Mouse (Mus musculus) lung, postnatal 4 days (tissue): ENCODE results near the gene Tmem203.
A peak's percentile ranks its signal among the peaks of the same experiment; 100 is the strongest.

Experiments
- DNase-seq, 2 experiments: peaks; one replicate each; pipeline ENCODE4 v3.0.0; 2021

Gene Tmem203

DNA sequence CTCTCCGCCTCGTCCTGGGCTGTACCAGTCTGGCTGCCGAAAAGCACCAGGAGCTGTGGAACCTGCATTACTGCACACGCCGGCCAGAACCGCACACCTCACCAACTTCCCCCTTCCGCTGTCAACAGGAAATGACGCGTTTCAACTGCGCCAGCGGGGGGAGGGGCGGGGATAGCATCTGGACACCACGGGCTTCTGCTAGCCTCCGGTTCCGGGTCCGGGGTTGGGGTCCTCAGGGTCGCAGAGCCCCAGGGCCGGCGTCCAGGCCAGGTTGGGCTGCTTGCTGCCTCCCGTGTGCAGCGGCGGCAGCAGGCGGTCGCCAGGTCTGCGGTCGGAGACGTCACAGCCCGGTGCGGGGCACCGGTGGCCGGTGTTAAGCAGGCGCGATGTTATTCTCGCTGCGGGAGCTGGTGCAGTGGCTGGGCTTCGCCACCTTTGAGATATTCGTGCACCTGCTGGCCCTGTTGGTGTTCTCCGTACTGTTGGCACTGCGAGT lies at the start of gene Tmem203:
Gene Tmem203, plus strand, starts transcription at position 156 of the 496 bp plus-strand sequence.
- peak; percentile 88 to 89 for DNase-seq

DNA sequence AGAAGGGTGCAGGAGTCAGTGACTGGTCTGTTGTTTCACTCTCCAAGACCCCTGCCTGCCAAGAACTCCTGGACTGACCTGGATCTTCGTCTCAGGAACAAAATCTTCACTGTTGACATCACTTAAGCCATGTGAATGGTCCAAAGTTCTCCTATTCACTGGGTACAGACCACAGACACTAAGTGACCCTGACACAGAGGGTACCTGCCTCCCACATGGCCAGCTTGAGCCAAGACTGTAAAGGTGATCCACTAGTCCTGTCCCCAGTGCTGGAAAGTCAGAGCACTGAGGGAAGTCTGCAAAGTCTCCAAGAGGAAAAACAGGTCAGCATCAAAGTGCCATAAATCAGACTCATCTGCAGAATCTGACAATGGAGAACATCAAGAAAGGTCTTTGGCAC lies 47.6 kb upstream of the Tmem203 start:
- no peak for DNase-seq

DNA sequence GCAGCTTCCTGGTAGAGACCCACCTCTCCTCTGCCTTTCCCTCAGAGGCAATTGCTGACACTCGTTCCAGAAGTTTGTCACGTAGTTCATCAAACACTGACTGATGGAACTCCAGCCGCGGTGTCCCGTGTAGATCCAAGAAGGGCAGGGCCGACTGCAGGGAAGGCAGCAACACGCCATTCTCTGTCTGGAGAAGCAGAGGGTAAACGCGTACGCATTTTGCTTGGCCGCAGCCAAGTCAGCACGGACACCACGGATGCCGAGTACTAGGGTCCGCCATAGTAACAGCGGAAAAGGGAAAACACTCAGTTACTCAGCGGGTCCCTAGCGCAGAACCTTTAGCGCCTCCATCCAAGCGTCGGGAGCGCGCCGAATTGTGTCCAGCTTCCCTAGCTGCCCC lies 44.6 kb upstream of the Tmem203 start:
- no peak for DNase-seq

DNA sequence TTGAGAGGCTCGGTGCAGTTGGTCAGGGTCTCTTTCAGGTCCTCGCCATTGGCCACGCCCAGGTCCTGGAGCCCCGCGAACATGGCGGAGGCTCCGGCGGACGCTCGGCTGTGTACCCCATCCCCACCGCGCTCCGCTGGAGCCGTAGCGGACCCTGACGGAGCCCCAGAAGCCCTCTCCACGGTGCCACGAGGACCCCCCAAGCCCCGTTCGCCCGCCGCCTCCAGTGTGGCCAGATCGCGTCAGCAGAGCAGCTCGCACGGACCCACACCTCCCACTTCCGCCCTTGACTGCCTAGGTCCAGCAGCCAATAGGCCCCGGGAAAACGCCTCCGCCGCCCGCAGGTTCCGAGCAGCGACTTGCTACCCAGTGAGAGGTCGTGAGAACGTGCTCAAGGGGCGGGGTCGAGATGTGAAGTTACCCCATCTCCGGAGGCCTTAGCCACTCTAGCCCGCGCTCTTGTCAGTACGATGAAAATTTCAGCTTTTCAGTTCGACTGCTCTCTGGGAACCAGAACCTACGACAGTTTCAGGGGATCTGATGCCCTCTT lies 44.0 kb upstream of the Tmem203 start, which contains the start of gene Nelfb:
Gene Nelfb, minus strand, starts transcription at position 369 of the 550 bp plus-strand sequence.
- peak; percentile 95 to 96 for DNase-seq

DNA sequence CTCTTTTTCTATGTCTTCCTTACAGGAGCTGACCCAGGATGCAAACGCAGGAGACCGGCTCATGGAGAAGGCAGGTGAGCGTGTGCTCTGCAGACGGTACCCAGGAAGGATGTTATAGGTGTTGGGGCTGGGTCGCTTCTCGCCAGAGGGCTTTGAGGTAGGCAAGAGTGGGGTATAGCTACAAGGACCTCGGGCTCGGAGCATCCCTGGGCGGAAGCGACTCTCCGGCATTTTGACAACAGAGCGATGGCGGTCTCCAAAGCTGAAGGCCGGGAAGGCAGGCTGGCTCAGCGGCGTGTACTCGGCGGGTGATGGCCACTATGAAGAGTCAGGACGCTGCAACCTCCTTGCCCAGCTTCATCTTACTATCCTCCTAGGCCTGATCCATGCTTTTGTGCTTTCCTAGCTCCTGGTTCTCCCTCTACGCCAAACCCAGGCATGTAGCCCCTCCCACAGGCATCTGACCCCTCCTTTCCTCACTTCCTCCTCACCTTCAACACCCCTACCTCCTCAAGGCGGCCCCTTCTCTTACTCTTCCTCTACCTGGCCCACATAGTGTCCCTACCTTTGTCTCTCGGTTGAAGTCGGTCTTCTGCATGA lies 41.9 kb upstream of the Tmem203 start:
- no peak for DNase-seq

DNA sequence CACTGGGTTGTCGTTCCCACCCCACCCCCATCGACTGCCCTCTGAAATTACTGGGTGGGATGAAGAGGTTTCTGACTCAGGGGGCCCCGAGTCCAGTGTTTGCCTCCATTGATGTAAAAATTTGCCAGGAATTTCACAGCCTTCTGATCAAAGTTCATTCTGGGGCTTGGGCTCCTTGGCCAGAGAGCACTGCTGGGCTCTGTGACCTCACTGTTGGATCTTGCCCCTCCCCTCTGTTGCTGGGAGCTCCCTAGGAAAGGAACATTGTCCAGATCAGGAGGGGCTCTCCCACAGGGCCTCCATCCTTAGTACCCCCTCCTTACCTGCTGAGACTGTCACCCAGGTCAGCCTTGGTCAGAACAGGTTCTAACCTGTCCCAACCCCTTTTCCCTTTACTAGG lies 40.8 kb upstream of the Tmem203 start, which contains the start of gene Stpg3:
Gene Stpg3, minus strand, starts transcription at position 194 of the 400 bp plus-strand sequence.
- DNase-seq, result no peak

DNA sequence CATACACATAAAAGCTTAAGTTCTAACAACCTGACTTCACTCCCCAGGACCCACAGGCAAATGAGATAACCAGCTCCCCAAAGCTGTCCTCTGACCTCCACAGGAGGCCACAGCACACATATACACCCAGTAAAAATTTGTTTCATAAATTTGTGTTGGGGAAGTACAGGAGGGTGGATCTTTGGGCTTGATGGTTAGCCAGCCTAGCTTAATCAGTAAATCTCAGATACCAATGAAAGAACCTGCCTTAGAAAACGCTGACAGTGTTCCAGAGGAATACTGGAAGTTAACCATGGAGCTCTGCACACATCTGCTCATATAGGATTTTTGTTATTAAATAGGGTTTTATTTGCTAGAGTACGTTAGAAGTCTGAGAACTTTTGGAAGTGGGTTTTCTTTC lies 37.6 kb upstream of the Tmem203 start:
- no peak for DNase-seq

DNA sequence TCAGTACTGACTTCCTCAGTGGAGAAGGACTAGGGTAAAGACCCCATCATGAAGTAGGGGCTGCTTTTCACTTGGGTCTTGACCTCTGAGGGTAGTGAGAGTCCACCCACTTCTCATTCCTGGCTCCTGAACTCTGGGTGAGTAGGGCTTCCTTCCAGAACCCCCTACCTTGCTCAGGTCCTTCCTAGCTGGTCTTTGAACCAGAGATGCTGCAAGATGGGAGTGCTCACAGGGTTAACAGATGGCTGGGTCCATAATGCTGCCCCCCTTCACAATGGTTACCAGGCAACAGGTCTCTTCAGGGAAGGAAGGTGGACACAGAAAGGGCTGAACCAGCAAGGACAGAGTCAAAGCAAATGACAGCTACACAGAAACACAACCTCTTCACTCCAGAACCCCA lies 36.8 kb upstream of the Tmem203 start, which contains the start of gene Fam166a:
Gene Fam166a, plus strand, starts transcription at position 301 of the 400 bp plus-strand sequence.
- no peak for DNase-seq

DNA sequence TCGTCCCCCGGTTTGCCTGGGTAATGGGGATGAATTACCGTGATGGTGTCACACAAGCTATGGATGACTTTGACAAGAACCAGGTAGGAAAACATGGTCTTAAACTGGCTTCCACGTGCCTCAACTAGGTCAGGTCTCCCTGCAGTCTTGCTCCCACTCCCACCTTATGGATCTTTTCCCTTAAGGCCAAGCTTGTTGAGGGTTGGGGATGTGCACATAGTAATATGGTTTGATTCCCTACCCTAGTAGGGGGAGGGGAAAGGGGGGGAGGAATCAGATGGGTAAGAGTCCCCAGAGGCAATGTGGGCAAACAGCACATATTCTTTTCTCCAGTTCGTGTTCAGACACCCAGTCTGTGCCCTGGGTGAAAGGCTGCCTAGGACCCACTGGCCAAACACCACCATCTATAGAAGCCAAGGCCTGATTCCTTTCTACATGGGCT lies 33.9 kb upstream of the Tmem203 start:
- peak in 1 of 2 experiments; percentile 3 for DNase-seq

DNA sequence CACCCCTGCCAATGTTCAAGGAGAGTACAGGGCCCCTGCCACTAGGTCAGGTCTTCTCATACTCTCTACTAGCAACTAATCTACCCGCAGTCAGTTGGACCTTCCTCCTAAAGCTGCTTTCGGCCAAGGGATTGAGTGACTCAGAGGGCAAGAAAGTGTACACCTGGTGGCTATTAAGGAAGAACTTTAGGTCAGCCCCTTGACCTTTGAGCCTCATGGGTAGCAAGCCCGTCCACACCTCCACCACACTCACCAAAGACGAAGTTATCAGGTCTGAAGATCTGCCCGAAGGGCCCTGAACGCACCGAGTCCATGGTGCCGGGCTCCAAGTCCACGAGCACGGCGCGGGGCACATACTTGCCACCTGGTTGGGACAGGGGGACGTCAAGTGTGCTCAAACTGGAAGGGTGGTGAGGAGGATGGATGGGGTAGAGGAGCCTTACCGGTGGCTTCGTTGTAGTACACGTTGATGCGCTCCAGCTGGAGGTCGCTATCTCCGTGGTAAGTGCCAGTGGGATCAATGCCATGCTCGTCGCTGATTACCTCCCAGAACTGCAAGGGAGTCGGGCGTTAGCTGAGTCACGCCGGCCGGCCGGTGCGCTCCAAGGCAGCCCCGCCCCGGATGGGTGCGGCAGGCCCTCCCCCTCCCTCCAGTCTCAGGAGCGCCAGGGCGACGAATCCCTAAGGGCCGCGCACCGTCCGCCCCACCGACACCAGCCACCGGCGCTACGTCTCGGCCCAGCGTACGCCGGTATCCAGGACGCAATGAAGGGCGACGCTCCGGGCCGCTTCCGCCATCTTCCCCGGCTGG lies 31.4 kb upstream of the Tmem203 start:
- peak; percentile 86 to 91 for DNase-seq

DNA sequence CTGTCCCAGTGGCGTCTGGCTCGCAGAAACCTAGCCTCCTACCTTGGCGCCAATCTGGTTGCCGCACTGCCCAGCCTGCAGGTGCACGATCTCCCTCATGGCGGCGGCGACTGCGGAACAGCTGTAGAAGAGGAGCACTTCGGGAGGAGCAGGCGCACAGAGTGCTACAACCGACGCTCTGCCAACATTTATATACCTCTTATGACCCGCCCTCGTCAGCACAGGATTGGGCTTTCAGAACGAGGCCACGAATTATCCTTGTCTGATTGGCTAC lies 30.8 kb upstream of the Tmem203 start, which contains the start of gene Tubb4b:
Gene Tubb4b, minus strand, starts transcription at position 211 of the 274 bp plus-strand sequence.
- DNase-seq, result no peak

DNA sequence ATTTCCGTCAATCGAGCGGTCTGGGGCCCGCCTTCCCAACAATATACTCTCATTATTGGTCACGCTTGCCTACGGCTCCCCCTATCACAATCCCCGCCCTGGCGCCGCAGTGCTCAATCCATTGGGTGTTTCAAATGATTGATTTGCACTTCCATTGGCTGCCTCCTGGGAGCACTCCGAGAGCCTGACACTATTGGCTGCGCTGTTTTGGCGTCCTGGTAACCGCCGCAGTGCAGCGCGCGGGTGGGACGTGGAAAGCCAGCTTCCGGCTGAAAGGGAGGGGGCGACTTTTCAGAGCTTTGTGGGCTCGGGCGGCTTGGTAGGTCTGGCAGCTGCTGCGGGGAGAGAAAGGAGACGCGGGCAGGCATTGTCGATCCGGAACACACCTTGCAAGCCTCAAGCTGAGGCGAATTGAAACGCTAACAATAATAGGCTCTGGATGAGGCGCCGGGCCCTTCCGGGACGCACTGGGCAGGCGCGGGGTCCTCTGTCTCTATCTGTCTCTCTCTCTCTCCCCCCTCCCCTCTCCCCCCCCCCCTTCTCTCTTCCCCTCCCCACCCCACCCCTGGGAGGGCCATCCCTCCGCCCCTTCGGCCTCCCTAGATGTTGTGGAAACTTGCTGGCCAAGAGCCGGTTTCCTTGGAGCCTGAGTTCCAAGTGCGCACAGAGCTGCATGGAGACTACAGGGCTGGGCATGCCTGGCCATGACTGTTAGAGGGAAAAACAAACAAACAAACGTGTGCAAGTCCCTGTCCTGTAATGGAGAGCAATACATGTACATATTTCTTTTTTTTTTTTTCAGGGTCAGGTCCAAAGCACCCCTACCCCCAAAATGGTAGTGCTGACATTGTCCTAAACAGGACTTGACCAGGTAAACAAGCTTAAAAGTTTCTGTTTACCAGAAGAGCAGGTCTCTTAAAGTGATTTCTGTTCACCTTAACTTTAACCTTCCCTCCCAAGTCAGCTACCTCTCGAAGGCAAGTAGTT lies 30.2 kb upstream of the Tmem203 start:
- DNase-seq, result peak; percentile 98 to 100

DNA sequence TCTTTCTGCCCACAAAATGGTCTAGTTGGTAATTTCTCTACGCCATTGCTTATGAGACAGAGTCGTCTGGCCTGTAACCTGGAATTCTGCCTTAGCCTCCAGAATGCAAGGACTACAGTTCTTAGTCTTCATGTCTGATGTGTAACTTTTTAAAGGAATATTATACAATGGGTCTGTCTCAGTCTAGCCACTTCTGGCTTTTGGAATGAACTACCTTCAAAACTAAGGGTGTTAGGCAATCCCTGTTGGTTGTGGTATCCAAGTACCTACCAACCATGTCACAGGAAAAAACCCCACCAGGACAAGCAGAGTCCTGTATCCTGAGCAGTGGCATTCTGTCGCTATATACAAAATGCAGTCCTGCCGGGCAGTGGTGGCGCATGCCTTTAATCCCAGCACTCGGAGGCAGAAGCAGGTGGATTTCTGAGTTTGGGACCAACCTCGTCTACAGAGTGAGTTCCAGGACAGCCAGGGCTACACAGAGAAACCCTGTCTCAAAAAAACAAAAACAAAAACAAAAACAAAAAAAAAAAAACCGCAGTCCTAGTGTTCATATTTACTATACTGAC lies 29.3 kb upstream of the Tmem203 start:
- no peak for DNase-seq

DNA sequence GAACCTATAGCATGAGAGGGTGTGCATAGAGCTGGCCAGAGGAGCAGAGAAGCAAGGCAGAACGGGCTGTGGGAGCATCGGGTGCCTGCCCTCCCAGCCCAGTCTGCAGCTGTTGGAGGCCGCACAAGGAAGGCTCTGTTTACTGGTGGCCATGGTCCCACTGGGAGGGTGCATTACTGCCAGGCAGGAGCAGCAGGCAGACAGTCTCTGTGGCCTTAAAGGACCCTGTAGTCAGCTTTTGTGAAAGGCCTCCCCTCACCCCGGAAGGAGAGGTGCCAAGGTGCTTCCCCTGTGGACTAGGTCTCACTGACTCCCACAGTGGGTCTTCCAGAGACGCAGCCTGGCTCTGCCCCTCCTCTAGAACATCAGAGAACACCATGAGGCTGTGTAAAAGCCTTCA lies 28.4 kb upstream of the Tmem203 start:
- DNase-seq, result no peak

DNA sequence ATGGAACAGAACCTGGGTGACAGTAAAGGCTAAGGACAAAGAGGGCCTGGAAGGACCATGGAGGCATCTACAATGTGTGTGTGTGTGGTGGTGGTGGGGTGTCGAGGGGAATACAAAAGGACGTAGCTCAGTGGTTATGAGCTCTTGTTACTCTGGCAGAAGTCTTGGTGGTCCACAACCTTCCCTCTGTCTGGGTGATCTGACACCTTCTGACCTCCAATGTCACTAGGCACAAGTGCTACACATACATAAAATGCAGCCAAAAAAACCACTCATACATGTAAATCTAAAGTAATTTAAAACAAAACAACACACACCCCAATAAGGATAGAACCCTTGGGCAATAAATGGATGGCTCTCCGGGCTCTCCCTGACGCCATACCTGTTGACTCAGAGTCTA lies 27.8 kb upstream of the Tmem203 start:
- no peak for DNase-seq

DNA sequence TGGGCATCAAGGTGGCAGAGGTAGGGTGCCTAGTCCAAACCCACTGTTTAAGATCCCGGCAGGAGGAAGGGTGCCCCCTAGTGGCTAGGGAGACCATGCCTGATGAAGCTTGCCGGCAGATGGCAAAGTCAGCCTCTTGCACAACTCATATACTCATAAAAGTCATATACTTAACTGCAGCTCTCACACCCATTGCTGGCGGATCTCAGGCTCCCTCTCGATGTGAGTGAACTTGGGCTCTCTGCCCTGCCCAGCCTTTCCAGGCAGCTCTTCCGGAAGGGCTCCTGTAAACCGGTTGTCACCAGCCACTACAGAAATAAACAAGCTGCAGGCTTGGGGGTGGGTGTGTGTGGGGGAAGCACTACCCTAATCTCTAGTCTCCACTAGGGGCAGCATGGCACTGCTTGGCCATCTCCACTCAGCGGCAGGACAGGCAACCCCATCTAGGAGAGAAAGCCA lies 26.8 kb upstream of the Tmem203 start:
- peak; percentile 93 to 96 for DNase-seq

DNA sequence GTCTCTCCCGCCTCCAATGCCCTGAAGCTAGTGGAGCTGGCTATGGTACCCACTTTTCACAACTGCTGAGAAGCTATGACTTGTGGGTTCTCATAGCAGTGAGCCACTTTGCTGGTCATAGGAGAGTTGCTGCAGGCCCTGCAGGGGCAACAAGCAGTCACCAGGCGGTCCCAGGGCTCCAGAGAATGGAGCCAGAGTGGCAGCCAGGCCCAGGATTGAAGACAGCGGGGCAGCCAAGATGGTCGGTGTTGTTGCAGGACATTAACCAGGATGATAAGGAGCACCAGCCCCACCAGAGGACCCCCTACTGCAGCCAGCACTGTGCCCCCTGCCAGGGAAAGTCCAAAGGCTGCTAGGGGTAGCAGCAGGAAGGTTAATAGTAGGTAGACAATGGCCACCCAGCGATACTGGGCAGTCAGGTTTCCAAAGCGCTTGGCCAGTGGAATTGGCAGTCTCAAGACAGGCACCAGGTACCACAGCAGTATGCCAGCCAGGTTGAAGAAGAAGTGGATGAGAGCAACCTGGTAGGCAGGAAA lies 26.2 kb upstream of the Tmem203 start:
- no peak for DNase-seq

DNA sequence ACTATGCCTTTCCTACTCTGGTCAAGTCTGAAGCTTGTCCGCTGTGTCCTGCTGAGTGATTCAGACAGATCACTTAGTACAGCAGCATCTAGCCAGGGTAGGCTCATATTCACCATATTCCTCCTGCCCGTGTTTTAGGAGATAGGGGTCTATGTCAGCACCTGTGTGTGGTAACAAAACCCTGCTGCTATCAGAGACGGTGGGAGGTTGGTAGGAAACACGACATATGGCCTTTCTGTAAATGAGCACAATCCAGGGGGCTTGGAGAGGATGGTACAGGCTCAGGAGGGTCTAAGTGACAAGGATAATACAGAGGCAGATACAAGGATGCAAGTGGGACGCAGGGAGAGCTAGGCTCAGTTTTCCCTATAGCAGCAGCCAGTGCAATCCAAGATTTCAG lies 25.7 kb upstream of the Tmem203 start:
- DNase-seq, result no peak

DNA sequence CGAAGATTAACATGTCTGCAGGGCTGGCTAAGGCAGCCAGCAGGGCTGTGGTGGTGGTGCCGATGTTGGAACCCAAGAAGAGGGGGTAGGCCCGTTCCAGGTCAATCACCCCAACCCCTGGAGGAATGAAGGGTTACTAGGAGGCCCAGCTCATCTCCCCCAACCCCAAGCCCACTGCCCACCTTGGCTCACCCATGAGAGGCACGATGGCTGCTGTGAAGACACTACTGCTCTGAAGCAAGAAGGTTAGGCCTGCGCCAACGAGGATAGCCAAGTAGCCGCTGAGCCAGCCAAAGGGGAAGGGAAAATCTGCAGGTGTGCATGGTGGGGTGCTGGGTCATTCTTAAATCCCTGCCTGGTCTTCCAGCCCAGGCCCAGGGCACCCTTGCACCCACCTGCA lies 24.7 kb upstream of the Tmem203 start:
- no peak for DNase-seq

DNA sequence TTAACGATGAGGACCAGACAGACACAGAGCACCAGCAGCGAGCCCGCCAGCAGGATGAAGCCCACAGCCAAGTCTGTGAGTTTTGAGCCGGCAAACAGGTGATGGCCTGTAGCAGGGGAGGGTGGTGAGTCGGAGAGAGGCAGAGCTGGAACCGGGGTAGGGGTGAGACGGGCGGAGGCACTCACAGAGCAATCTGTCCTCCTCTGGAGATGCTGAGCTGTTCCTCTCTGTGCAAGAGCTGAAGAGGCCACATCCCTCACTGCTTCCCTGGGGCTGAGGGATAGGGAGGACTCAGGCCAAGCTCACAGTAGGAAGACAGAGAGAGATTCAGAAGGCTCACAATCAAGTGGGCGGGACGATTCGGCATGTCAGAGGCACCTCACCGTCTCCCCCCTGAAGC lies 24.2 kb upstream of the Tmem203 start:
- DNase-seq, result no peak

DNA sequence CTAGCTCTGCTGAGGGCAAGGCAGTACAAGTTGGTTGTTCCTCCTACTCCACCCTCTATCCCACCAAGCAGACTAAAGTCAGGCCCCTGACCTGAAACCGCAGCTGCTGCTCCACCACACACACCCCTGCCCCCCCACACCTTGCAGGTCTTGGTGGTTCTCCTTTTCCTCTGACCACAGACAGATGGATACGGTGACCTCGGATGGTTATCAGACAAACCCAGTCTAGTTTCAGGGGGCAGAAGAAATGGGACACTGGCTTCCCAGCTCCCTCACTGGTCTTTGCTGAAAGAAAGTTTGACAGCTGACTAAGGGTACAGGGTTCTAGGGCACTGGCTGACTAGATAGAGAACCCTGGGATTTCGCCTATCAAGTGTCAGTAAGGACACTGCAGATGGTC lies 21.8 kb upstream of the Tmem203 start:
- no peak for DNase-seq

DNA sequence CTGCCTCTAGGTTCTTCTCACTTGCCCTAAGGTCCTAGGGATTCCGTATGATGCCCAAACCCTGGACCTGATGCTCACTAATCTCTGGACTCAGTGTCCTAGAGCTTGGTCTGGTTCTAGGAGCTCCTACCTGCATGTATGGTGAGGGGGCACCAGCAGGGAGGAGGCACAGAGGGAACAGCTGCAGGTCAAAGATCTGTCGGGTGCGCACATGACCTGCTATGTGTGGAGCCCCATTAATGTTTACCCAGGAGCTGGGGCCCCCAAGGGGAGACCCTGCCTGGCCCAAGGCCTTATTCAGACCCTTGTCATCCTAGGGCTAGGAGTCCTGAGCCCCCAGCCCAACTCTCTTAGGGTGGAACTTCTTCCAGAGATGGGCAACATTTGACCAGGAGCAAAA lies 21.2 kb upstream of the Tmem203 start, which contains the start of gene Slc34a3:
Gene Slc34a3, minus strand, starts transcription at position 315 of the 400 bp plus-strand sequence.
- no peak for DNase-seq
